9 mouse cellular contexts compared by ENCODE assay signal in the genomic region with DNA sequence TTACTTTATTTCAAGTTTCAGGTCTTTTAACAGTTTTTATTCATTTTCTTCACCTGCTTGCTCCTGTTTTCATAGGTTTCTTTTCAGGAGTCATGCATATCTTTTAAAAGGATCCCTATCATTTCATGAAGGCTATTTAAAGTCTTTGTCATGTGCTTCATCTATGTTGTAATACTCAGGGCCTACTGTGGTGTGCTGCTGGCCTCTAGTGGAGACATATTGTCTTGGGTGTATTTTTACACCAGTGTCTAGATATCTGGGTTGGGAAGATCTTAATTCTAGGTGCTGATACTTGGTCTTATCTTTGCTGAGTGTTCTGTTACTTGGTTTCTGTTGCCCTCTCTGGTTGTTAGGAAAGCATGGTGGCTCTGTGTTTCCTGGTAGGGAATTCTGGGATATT.
A peak's percentile ranks its signal among the peaks of the same experiment; 100 is the strongest.
DNase-seq lines count a peak whose midpoint lies in the region; ATAC-seq lines count a peak whose summit lies in the region.
"Had no signal": no experiment of that assay in that cellular context is flagged by ENCODE, and none has a peak within 500 bp of the region (broad histone marks: within the 10 kb centered on the region; RNA-seq: fewer than 3 reads in every experiment).

No protein-coding gene starts in this region.

- H3K36me3 ChIP-seq in heart, embryonic 11.5 days (ENCODE audit: control insufficient read depth, insufficient read depth, low read length), result no peaks in the 10 kb centered on the region
- H3K36me3 ChIP-seq in lung, embryonic 15.5 days, result no peaks in the 10 kb centered on the region
- H3K36me3 ChIP-seq in splenic B cell, adult 2 months (ENCODE audit: control insufficient read depth, insufficient read depth, low read length, poor library complexity, severe bottlenecking), result no peaks in the 10 kb centered on the region
- H3K36me3 ChIP-seq: liver, embryonic 13.5 days had no signal

- H3K27ac ChIP-seq in heart, embryonic 11.5 days (ENCODE audit: low read depth, low read length), result no peak overlapping the region
- no peak overlapping the region for H3K27ac ChIP-seq in lung, embryonic 15.5 days
- H3K27ac ChIP-seq: liver, embryonic 13.5 days had no signal

- ATAC-seq in heart, embryonic 11.5 days (replicated peaks; ENCODE audit: insufficient number of reproducible peaks, low FRiP score, low TSS enrichment), result 0 out of 2 replicates have a peak, but pooled peaks have one; percentile 59
- peak; percentile 57; the same call in 1 of the 2 replicates for ATAC-seq in lung, embryonic 15.5 days (ENCODE audit: borderline replicate concordance, extremely low read depth, low FRiP score, low TSS enrichment)

- no peak overlapping the region for H3K4me3 ChIP-seq in heart, embryonic 11.5 days (ENCODE audit: low read depth, low read length)
- H3K4me3 ChIP-seq in lung, embryonic 15.5 days, result no peak overlapping the region
- H3K4me3 ChIP-seq: liver, embryonic 13.5 days had no signal

- no peaks in the 10 kb centered on the region for H3K27me3 ChIP-seq in heart, embryonic 11.5 days (ENCODE audit: control insufficient read depth, insufficient read depth, low read length)
- H3K27me3 ChIP-seq in lung, embryonic 15.5 days, result no peaks in the 10 kb centered on the region
- H3K27me3 ChIP-seq in splenic B cell, adult 2 months (ENCODE audit: control insufficient read depth, insufficient read depth, low read length, poor library complexity, severe bottlenecking), result no peaks in the 10 kb centered on the region
- H3K27me3 ChIP-seq: liver, embryonic 13.5 days had no signal

- H3K9ac ChIP-seq in heart, embryonic 11.5 days (ENCODE audit: low read depth, low read length), result no peak overlapping the region
- no peak overlapping the region for H3K9ac ChIP-seq in lung, embryonic 15.5 days
- H3K9ac ChIP-seq: liver, embryonic 13.5 days had no signal

- H3K4me1 ChIP-seq in heart, embryonic 11.5 days (ENCODE audit: control insufficient read depth, insufficient read depth, low read length), result no peaks in the 10 kb centered on the region
- H3K4me1 ChIP-seq in lung, embryonic 15.5 days, result no peaks in the 10 kb centered on the region
- H3K4me1 ChIP-seq: liver, embryonic 13.5 days had no signal

- H3K4me2 ChIP-seq in heart, embryonic 11.5 days, result no peak overlapping the region
- H3K4me2 ChIP-seq in lung, embryonic 15.5 days, result no peak overlapping the region
- H3K4me2 ChIP-seq: liver, embryonic 13.5 days had no signal

- peak; percentile 19 for DNase-seq in ovary, postnatal 36 days (ENCODE audit: low spot score)
- no peak for DNase-seq in ovary, postnatal 14 days (ENCODE audit: low spot score)
- DNase-seq in adrenal gland, postnatal 25 days, result peak; percentile 45
- peak; percentile 64 for DNase-seq in kidney, postnatal 14 days
- DNase-seq in splenic B cell, adult 2 months (ENCODE audit: low read depth, low spot score), result peak; percentile 1
- DNase-seq in spleen, postnatal 10 days (ENCODE audit: low spot score in 2 of 2), result no peak
- DNase-seq: liver, embryonic 13.5 days had no signal

- H3K9me3 ChIP-seq in heart, embryonic 11.5 days (replicated peaks; ENCODE audit: control insufficient read depth, low read length), result no peaks in the 10 kb centered on the region
- H3K9me3 ChIP-seq in lung, embryonic 15.5 days, result no peaks in the 10 kb centered on the region
- H3K9me3 ChIP-seq: liver, embryonic 13.5 days had no signal

Comparison
In these comparisons a context has a peak if more than half of its experiments do, and no peak if none do; other contexts are left out.
1. DNase-seq: peak in ovary, postnatal 36 days (single experiment), adrenal gland, postnatal 25 days (single experiment), kidney, postnatal 14 days (single experiment) and splenic B cell, adult 2 months (single experiment); none in ovary, postnatal 14 days (single experiment) and spleen, postnatal 10 days (0 of 2).